Mouse (Mus musculus): ENCODE measurements around the gene Ralb. TPM values are rescaled to one million over a fixed set of nuclear protein-coding genes. Genes with fewer than 3 reads are reported as not detected.

Gene Ralb
- 5.8 TPM for total RNA-seq (2023)

DNA sequence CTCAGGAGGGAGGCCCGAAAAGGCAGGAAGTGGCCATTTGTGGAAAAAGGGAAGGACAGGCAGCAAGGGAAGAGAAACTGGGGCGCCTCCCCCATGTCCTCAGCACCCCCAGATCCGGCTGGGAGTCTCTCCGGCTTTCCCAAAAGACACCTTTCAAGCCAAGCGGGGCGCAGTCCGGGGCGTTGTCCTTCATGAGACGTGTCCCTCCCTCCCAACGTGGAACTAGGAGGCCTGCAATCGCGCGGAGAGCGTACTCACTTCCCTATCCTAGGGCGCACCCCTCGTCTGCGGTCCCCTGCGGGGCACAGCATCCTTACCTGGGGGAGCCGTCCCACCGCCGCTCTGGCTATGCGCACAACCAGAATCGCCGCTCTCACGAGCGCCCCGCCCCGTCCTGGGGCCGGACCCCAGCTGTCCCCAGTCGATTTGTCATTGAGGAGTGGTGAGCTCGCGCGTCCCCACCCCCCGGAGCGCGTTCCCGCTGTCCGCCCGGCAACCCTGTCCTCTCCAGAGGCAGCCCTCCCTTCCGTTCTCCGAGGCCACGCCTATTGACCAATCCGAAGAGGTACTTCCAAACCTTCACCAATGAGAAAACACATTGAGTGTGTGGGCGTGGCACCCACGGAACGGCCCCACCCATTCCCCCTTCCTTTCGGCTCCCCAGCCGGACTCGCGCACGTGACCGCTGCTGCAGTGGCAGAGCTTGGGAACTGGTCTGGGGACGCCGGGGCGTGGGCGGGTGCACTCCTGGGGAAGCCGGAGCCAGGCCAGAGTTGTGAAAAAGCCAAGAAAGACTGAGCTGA lies at the start of gene Ralb:
Gene Ralb (minus strand): TSS at position 535 of the 803 bp plus-strand sequence.

GRCm38 (mm10) chr1:119525689-119526591 lies 21.3 kb upstream of the Ralb start, which contains the start of gene Tmem185b:
Gene Tmem185b, plus strand, starts transcription at chr1:119526160.

DNA sequence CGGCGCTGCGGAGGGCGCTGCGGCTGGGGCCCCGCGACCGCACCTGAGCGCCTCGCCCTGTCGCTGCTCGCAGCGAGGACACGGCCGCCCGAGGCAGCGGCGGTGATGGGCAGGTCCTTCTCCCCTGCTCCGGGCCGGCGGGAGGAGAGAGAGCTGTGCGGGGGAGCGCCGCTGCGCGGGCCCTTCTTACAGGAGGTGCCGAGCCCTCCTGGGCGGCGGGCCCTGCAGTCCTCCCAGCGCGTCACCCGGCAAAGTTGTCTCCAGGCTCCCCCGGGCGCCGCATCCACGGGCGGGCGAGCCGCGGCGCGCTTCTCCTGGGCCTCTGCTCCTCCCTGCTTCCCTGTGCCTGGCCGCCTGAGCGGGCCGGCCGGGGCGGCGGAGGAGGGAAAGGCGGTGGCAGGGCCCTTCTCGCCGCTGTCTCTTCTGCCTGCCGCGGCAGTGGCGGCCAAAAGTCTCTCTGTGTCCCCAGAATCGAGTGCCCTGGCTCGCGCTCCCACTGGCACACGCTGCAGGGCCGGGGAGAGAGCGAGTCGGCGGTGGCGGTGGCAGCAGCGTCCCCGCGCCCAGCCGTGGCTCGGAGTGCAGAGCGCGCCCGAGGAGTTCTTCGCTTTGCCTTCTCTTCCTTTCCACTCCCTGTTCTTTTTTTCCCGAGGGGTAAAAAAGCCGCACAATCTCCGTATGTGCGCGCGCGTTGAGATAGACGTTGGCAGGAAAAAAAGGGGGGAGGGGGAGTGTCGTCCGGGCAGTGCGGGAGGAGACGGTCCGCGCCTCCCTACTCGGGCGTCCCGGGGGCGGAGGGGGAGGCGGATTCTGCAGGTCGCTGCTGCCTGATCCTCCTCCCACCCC lies 82.8 kb downstream of the Ralb start, which contains the start of gene Inhbb:
Gene Inhbb (minus strand): TSS at position 673 of the 846 bp plus-strand sequence.

Other genes with a start within 250 kb of the Ralb start
- gene Inhbb, start 82.5 kb downstream of the Ralb start, total RNA-seq (2023) = not detected
- 29.8 TPM for gene Tmem185b, start 21.4 kb upstream of the Ralb start, total RNA-seq (2023)
- 6.1 TPM for gene Epb41l5, start 144.2 kb upstream of the Ralb start, total RNA-seq (2023)

All from CD4-positive naive resting alpha-beta T cell, adult 76 days (primary cell).